Mouse (Mus musculus) midbrain, embryonic 11.5 days (tissue): ENCODE measurements around the gene Cxcl17. TPM values are rescaled to one million over a fixed set of nuclear protein-coding genes. Genes with fewer than 3 reads are reported as not detected.

ENCODE experiments used
- ATAC-seq: fragments of 200-750 bp; cut with Nextera tagmentation; 2 replicates; pipeline ENCODE4 v1.8.0; 2017; ENCODE audit warnings: moderate TSS enrichment, moderate library complexity; ENCODE audit not compliant: low FRiP score
- DNase-seq: peaks from one replicate; pipeline ENCODE4 v3.0.0; 2015; ENCODE audit warnings: low spot score; ENCODE audit errors: missing footprints
- H3K27ac ChIP-seq: fragments of 300-500 bp; sonication (generic); 2 replicates; pipeline ENCODE4 v1.5.1; 2014; ENCODE audit warnings: low read depth, low read length
- H3K27me3 ChIP-seq: fragments of 300-500 bp; sonication (generic); 2 replicates; pipeline ENCODE4 v1.6.1; 2014; ENCODE audit warnings: mild to moderate bottlenecking, low read length, moderate library complexity, mixed read lengths; ENCODE audit not compliant: control insufficient read depth, insufficient read depth
- H3K36me3 ChIP-seq: fragments of 300-500 bp; sonication (generic); 2 replicates; pipeline ENCODE4 v1.6.1; 2014; ENCODE audit warnings: mild to moderate bottlenecking, low read length, moderate library complexity, mixed read lengths; ENCODE audit not compliant: control insufficient read depth, insufficient read depth
- H3K4me1 ChIP-seq: fragments of 300-500 bp; sonication (generic); 2 replicates; pipeline ENCODE4 v1.6.1; 2014; ENCODE audit warnings: low read length; ENCODE audit not compliant: control insufficient read depth, insufficient read depth
- H3K4me2 ChIP-seq: fragments of 300-500 bp; sonication (generic); 2 replicates; pipeline ENCODE4 v1.6.1; 2014; ENCODE audit warnings: mild to moderate bottlenecking, moderate library complexity
- H3K4me3 ChIP-seq: fragments of 300-500 bp; sonication (generic); 2 replicates; pipeline ENCODE4 v1.5.1; 2014; ENCODE audit warnings: low read depth, low read length
- H3K9ac ChIP-seq: fragments of 300-500 bp; sonication (generic); 2 replicates; pipeline ENCODE4 v1.6.1; 2014; ENCODE audit warnings: low read length
- H3K9me3 ChIP-seq: fragments of 300-500 bp; sonication (generic); 2 replicates; pipeline ENCODE4 v1.6.1; 2016; ENCODE audit warnings: low read length; ENCODE audit not compliant: control insufficient read depth
- WGBS: fragments of 180-500 bp; shearing (Covaris S2); extraction: QIAGEN DNeasy Blood & Tissue Kit; methylation state at CpG from one replicate; pipeline ENCODE4 v1.1.7; 2014; 5-methylcytosine and 5-hydroxymethylcytosine counted together
- polyA plus RNA-seq: library from polyadenylated mRNA; unstranded; fragments of >200 nt; fragmentation: Nextera tagmentation; extraction: Ambion mirVana; gene quantifications from 2 replicates; pipeline ENCODE4 v1.2.1, GENCODE M21; 2014

Cxcl17 gene
- polyA plus RNA-seq, 1 experiment from 2014 or later, result 0.18 TPM

DNA sequence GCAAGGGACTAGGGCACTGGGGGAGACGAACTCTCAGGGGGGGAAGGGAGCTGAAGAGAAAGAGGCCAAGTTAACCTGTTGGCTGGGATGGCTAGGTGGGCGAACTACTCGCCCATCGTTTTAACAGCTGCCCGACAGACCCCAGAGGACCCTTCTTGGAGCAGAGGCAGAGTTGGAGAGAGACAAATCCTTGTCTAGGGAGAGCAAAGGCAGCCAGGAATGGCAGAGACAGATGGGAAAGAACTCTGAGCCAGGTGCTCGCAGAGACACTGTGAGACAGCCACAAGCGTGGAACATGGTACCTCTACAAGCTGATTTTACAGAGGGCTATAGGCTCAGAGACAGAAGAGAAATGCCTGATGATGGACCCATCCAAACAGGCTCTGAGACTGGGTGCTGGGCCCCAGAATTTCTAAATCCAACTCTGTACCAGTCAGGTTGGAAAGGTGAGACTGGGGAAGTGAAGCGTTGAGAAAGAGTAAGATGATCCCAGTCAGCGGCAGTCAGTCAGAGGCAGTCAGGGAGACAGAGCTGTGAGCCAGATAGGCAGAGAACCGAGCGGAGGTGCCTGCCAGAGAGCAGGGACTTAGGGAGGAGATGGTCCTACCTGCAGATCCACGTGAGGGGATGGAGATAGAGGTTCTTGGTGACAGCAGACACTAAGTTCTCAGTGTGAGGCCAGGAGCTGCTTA lies 43.5 kb downstream of the Cxcl17 start, which contains the start of gene Cnfn:
Gene Cnfn, minus strand, starts transcription at position 667 of the 692 bp plus-strand sequence.
- DNase-seq (no peak), ATAC-seq (no peak)
- H3K36me3 ChIP-seq, result no peaks in the 10 kb centered on the region
- no peak within 1 kb of the TSS for H3K4me2 ChIP-seq
- H3K4me3 ChIP-seq, result no peak within 1 kb of the TSS
- no peak within 1 kb of the TSS for H3K9ac ChIP-seq
- WGBS, result 54% methylated on average over 12 of the region's 12 CpGs
- no peak within 1 kb of the TSS for H3K27ac ChIP-seq
- H3K4me1 ChIP-seq, result peaks cover 14% of the 10 kb centered on the region
- H3K27me3 ChIP-seq, result peaks cover 27% of the 10 kb centered on the region
- no peaks in the 10 kb centered on the region for H3K9me3 ChIP-seq

- H3K4me1 ChIP-seq, result peaks cover 14% of the 10 kb centered on the region
- H3K4me3 ChIP-seq, result no peak overlapping the region
- DNase-seq (no peak), ATAC-seq (no peak)
- no peak overlapping the region for H3K4me2 ChIP-seq
- no peak overlapping the region for H3K9ac ChIP-seq
- peaks cover 27% of the 10 kb centered on the region for H3K27me3 ChIP-seq
- no peak overlapping the region for H3K27ac ChIP-seq
- WGBS, result 15% methylated on average over 12 of the region's 12 CpGs
- H3K9me3 ChIP-seq, result no peaks in the 10 kb centered on the region
- H3K36me3 ChIP-seq, result no peaks in the 10 kb centered on the region
Observed at GRCm38 (mm10) chr7:25368333-25368732, 44.4 kb downstream of the Cxcl17 start.

GRCm38 (mm10) chr7:25367632-25368293 lies 44.9 kb downstream of the Cxcl17 start:
- Histone ChIP-seq H3K27me3 (peaks cover 27% of the 10 kb centered on the region), H3K9me3 (no peaks in the 10 kb centered on the region), H3K4me1 (peaks cover 14% of the 10 kb centered on the region), H3K9ac (no peak overlapping the region), H3K36me3 (no peaks in the 10 kb centered on the region), H3K4me2 (no peak overlapping the region), H3K27ac (no peak overlapping the region), H3K4me3 (no peak overlapping the region)
- ATAC-seq (peak; percentile 26; the same call in 1 of the 2 replicates), DNase-seq (peak; percentile 88)
- WGBS, result 3% methylated on average over 33 of the region's 33 CpGs

DNA sequence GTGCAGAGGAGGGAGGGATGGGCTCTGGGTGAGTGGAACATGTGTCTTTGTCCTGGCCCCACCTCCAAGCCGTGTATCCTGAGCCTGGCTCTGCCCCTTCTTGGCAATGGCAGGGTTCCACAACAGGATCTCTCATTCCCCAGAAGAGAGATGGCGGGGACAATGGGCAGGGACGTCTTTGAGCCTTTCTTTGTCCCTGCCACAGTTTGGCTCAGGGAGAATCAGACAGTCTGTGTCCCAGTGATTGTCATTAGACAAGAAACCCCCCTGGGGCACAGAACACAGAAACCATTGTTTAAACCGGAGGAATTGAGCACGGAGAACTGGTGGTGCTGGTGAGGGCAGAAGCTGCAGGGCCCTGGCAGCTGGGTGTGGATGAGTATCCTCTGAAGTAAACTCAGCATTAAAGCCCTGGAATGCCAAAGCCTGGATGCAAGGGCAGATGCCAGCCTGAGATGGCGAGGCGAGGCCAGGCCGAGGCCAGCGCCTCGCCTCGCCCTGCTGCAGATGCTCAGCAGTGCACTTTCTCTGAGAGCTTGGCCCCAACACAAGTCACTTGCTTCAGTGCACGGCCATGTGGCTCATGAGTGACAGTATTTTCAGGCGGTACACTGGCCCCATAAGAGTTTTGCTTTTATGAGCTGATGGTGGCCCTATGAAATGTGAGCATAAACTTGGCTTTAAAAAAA lies 46.6 kb downstream of the Cxcl17 start:
- peak overlapping the region; percentile 4 for H3K9ac ChIP-seq
- H3K4me3 ChIP-seq, result no peak overlapping the region
- ATAC-seq (peak; percentile 49), DNase-seq (peak; percentile 90)
- 19% methylated on average over 13 of the region's 13 CpGs for WGBS
- peaks cover 27% of the 10 kb centered on the region for H3K27me3 ChIP-seq
- no peaks in the 10 kb centered on the region for H3K9me3 ChIP-seq
- no peak overlapping the region; the same call in 1 of the 2 replicates for H3K27ac ChIP-seq
- H3K4me2 ChIP-seq, result no peak overlapping the region
- H3K36me3 ChIP-seq, result no peaks in the 10 kb centered on the region
- H3K4me1 ChIP-seq, result peaks cover 14% of the 10 kb centered on the region

DNA sequence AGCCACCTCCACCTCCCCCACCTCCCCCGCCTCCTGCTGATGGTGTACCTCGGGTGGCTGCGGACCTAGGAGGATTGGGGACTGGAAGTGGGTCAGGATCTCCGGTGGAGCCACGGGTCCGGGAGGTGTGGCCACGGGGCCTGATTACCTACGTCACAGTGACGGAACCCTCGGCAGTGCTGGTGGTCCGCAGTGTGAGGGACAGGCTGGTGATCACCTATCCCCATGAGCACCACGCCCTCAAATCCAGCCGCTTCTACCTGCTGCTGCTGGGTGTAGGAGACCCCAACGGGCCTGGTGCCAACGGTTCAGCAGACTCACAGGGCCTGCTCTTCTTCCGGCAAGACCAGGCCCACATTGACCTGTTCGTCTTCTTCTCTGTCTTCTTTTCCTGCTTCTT lies 49.1 kb downstream of the Cxcl17 start:
- Histone ChIP-seq H3K27ac (no peak overlapping the region), H3K27me3 (peaks cover 18% of the 10 kb centered on the region), H3K4me1 (peaks cover 14% of the 10 kb centered on the region), H3K9ac (no peak overlapping the region), H3K36me3 (peaks cover 2% of the 10 kb centered on the region; the same call in 1 of the 2 replicates), H3K9me3 (no peaks in the 10 kb centered on the region), H3K4me3 (no peak overlapping the region), H3K4me2 (no peak overlapping the region)
- WGBS, result 94% methylated on average over 17 of the region's 17 CpGs
- no peak for DNase-seq
- no peak for ATAC-seq

DNA sequence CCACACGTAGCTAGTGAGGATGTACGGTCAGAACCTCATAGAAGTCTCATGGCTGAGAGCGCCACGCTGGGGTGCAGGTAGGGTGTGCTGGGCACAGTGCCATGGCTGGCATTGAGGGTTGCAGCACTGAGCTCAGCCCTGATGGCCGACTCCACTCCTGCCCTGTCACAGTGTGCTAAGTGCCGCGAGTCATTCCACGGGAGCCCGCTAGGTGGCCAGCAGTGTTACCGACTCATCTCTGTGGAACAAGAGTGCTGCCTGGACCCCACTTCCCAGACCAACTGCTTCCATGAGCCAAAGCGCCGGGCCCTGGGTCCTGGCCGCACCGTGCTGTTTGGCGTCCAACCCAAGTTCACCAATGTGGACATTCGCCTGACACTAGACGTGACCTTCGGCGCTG lies 49.5 kb downstream of the Cxcl17 start:
- no peak overlapping the region for H3K27ac ChIP-seq
- no peak overlapping the region for H3K4me3 ChIP-seq
- no peak overlapping the region for H3K9ac ChIP-seq
- peaks cover 2% of the 10 kb centered on the region; the same call in 1 of the 2 replicates for H3K36me3 ChIP-seq
- no peak overlapping the region for H3K4me2 ChIP-seq
- no peak for ATAC-seq
- DNase-seq, result no peak
- WGBS, result 88% methylated on average over 19 of the region's 19 CpGs
- H3K9me3 ChIP-seq, result no peaks in the 10 kb centered on the region
- H3K27me3 ChIP-seq, result peaks cover 13% of the 10 kb centered on the region
- H3K4me1 ChIP-seq, result peaks cover 14% of the 10 kb centered on the region

GRCm38 (mm10) chr7:25358721-25359206 lies 53.9 kb downstream of the Cxcl17 start:
- DNase-seq, result no peak
- Histone ChIP-seq H3K4me2 (no peak overlapping the region), H3K4me3 (no peak overlapping the region), H3K27ac (no peak overlapping the region), H3K9me3 (no peaks in the 10 kb centered on the region), H3K9ac (no peak overlapping the region), H3K27me3 (no peaks in the 10 kb centered on the region), H3K36me3 (peaks cover 5% of the 10 kb centered on the region), H3K4me1 (no peaks in the 10 kb centered on the region)
- 80% methylated on average over 19 of the region's 19 CpGs for WGBS
- ATAC-seq, result peak; percentile 49; the same call in 1 of the 2 replicates
